Mouse (Mus musculus) myocyte (in vitro differentiated cells): ENCODE measurements around the gene Myh13. TPM values are rescaled to one million over a fixed set of nuclear protein-coding genes. Genes with fewer than 3 reads are reported as not detected.

Experiments
- H3K27me3 ChIP-seq: one replicate; pipeline ENCODE4 v1.6.1; 2011; ENCODE audit not compliant: control insufficient read depth, insufficient read depth, insufficient read length
- H3K36me3 ChIP-seq: one replicate; pipeline ENCODE4 v1.6.1; 2011; ENCODE audit not compliant: control insufficient read depth, insufficient read depth
- H3K4me2 ChIP-seq: one replicate; pipeline ENCODE4 v1.6.1; 2011; ENCODE audit warnings: low read depth, control low read depth
- H3K4me3 ChIP-seq: one replicate; pipeline ENCODE4 v1.5.1; 2011; ENCODE audit warnings: mild to moderate bottlenecking, control low read depth, moderate library complexity
- H3K79me2 ChIP-seq: one replicate; pipeline ENCODE4 v1.6.1; 2011; ENCODE audit not compliant: control insufficient read depth, insufficient read depth
- H3ac ChIP-seq: one replicate; pipeline ENCODE4 v1.6.1; 2011; ENCODE audit not compliant: control insufficient read depth, insufficient read length
- CEBPB ChIP-seq: IDR thresholded peaks from 2 replicates; pipeline ENCODE4 v1.6.1; 2011; ENCODE audit warnings: mild to moderate bottlenecking, moderate library complexity; ENCODE audit not compliant: poor library complexity, insufficient read depth, severe bottlenecking
- E2F4 ChIP-seq: IDR thresholded peaks from one replicate; pipeline ENCODE4 v1.6.1; 2011; ENCODE audit warnings: mild to moderate bottlenecking, control low read depth, moderate library complexity; ENCODE audit not compliant: insufficient read depth
- MAX ChIP-seq: IDR thresholded peaks from one replicate; pipeline ENCODE4 v1.6.1; 2011; ENCODE audit warnings: low read depth, mild to moderate bottlenecking, control low read depth
- MYOD1 ChIP-seq, 3 experiments: IDR thresholded peaks; one replicate each; pipeline ENCODE4 v1.6.1; 2011; ENCODE audit warnings: control low read depth in 2 of 3, low read depth in 2 of 3, mild to moderate bottlenecking in 2 of 3, moderate library complexity in 1 of 3; ENCODE audit not compliant: insufficient read length in 2 of 3, control insufficient read depth in 1 of 3
- MYOG ChIP-seq, 3 experiments: IDR thresholded peaks; one replicate each; pipeline ENCODE4 v1.6.1; 2011; ENCODE audit warnings: control low read depth in 2 of 3, low read depth in 2 of 3, mild to moderate bottlenecking in 2 of 3; ENCODE audit not compliant: insufficient read length in 2 of 3, control insufficient read depth in 1 of 3, insufficient read depth in 1 of 3
- POLR2A ChIP-seq: IDR thresholded peaks from one replicate; pipeline ENCODE4 v1.6.1; 2011; ENCODE audit warnings: low read depth, mild to moderate bottlenecking, control low read depth, moderate library complexity; ENCODE audit not compliant: insufficient read length
- POLR2AphosphoS2 ChIP-seq: IDR thresholded peaks from one replicate; pipeline ENCODE4 v1.6.1; 2011; ENCODE audit warnings: low read depth, control low read depth; ENCODE audit not compliant: insufficient read length
- REST ChIP-seq: IDR thresholded peaks from one replicate; pipeline ENCODE4 v1.6.1; 2011; ENCODE audit warnings: mild to moderate bottlenecking, control low read depth, moderate library complexity; ENCODE audit not compliant: insufficient read depth, insufficient read length
- SRF ChIP-seq: IDR thresholded peaks from one replicate; pipeline ENCODE4 v1.6.1; 2011; ENCODE audit warnings: low read depth; ENCODE audit not compliant: control insufficient read depth, insufficient read length
- TCF12 ChIP-seq: IDR thresholded peaks from one replicate; pipeline ENCODE4 v1.6.1; 2011; ENCODE audit warnings: mild to moderate bottlenecking, control low read depth; ENCODE audit not compliant: poor library complexity, insufficient read depth, severe bottlenecking
- TCF3 ChIP-seq: IDR thresholded peaks from one replicate; pipeline ENCODE4 v1.6.1; 2011; ENCODE audit warnings: low read depth, control low read depth; ENCODE audit not compliant: insufficient read length
- USF1 ChIP-seq: IDR thresholded peaks from one replicate; pipeline ENCODE4 v1.6.1; 2011; ENCODE audit warnings: low read depth, mild to moderate bottlenecking, control low read depth, moderate library complexity
- polyA plus RNA-seq: library from polyadenylated mRNA; unstranded; fragments of >200 nt; fragmentation: generic; extraction: Trizol; gene quantifications from one replicate; pipeline ENCODE4 v1.2.1, GENCODE M21; 2012; ENCODE audit warnings: missing spikeins

Gene Myh13
- polyA plus RNA-seq: 0.22 TPM

GRCm38 (mm10) chr11:67321358-67321757, at the start of gene Myh13:
TSS of gene Myh13 (plus strand) at chr11:67321658.
- Histone ChIP-seq H3K4me2 (peak within 1 kb of the TSS; percentile 83), H3K79me2 (no peaks in the 10 kb centered on the region), H3K27me3 (no peaks in the 10 kb centered on the region), H3ac (no peak within 1 kb of the TSS), H3K4me3 (peak within 1 kb of the TSS; percentile 18), H3K36me3 (no peaks in the 10 kb centered on the region)
- TF ChIP-seq USF1 (no peak), E2F4 (no peak), MYOG (IDR thresholded peaks at IDR 0.05; ENCODE audit: control insufficient read depth in 1 of 3, insufficient read depth in 1 of 3, insufficient read length in 2 of 3, low read depth in 2 of 3) (no peak), CEBPB (no peak), POLR2AphosphoS2 (no peak), REST (no peak), TCF12 (no peak), MYOD1 (IDR thresholded peaks at IDR 0.05; ENCODE audit: control insufficient read depth in 1 of 3, insufficient read length in 2 of 3, low read depth in 2 of 3) (no peak), SRF (no peak), POLR2A (no peak), TCF3 (no peak), MAX (no peak)

- TF ChIP-seq REST: no peak
- TF ChIP-seq CEBPB: no peak
- no peak for TF ChIP-seq POLR2AphosphoS2
- TF ChIP-seq SRF: no peak
- no peak for TF ChIP-seq USF1
- TF ChIP-seq POLR2A: no peak
- TF ChIP-seq MAX: no peak
- no peak for TF ChIP-seq MYOD1 (IDR thresholded peaks at IDR 0.05; ENCODE audit: control insufficient read depth in 1 of 3, insufficient read length in 2 of 3, low read depth in 2 of 3)
- TF ChIP-seq E2F4: no peak
- TF ChIP-seq MYOG (IDR thresholded peaks at IDR 0.05; ENCODE audit: control insufficient read depth in 1 of 3, insufficient read depth in 1 of 3, insufficient read length in 2 of 3, low read depth in 2 of 3): no peak
- Histone ChIP-seq H3ac (no peak within 1 kb of the TSS), H3K36me3 (no peaks in the 10 kb centered on the region), H3K4me2 (no peak within 1 kb of the TSS), H3K79me2 (no peaks in the 10 kb centered on the region), H3K4me3 (no peak within 1 kb of the TSS), H3K27me3 (no peaks in the 10 kb centered on the region)
Observed at GRCm38 (mm10) chr11:67276601-67277174, 44.8 kb upstream of the Myh13 start, which contains the start of gene Myh8. TSS of gene Myh8 (plus strand) at chr11:67277124.

- H3K4me3 ChIP-seq: no peak overlapping the region
- H3K79me2 ChIP-seq: no peaks in the 10 kb centered on the region
- no peak overlapping the region for H3K4me2 ChIP-seq
- H3K27me3 ChIP-seq: no peaks in the 10 kb centered on the region
- TF ChIP-seq MYOG (IDR thresholded peaks at IDR 0.05; ENCODE audit: control insufficient read depth in 1 of 3, insufficient read depth in 1 of 3, insufficient read length in 2 of 3, low read depth in 2 of 3): no peak
- no peak for TF ChIP-seq POLR2A
- TF ChIP-seq TCF3: no peak
- no peak for TF ChIP-seq USF1
- TF ChIP-seq REST: no peak
- TF ChIP-seq MAX: no peak
- no peak for TF ChIP-seq POLR2AphosphoS2
- no peak for TF ChIP-seq SRF
- no peak for TF ChIP-seq E2F4
- no peak for TF ChIP-seq TCF12
- no peak for TF ChIP-seq MYOD1 (IDR thresholded peaks at IDR 0.05; ENCODE audit: control insufficient read depth in 1 of 3, insufficient read length in 2 of 3, low read depth in 2 of 3)
- no peak for TF ChIP-seq CEBPB
- no peaks in the 10 kb centered on the region for H3K36me3 ChIP-seq
- no peak overlapping the region for H3ac ChIP-seq
Observed at GRCm38 (mm10) chr11:67293440-67293839, 28.0 kb upstream of the Myh13 start.

GRCm38 (mm10) chr11:67313733-67314452, 7.6 kb upstream of the Myh13 start:
- H3K4me3 ChIP-seq: no peak overlapping the region
- H3ac ChIP-seq: no peak overlapping the region
- H3K4me2 ChIP-seq: peak overlapping the region; percentile 26
- TF ChIP-seq REST (no peak), CEBPB (no peak), E2F4 (no peak), POLR2AphosphoS2 (no peak), TCF12 (peak; percentile 56), TCF3 (peak; percentile 10), SRF (no peak), POLR2A (no peak), MYOD1 (IDR thresholded peaks at IDR 0.05; ENCODE audit: control insufficient read depth in 1 of 3, insufficient read length in 2 of 3, low read depth in 2 of 3) (peak in 2 of 3 experiments; percentile 49 to 81), MYOG (IDR thresholded peaks at IDR 0.05; ENCODE audit: control insufficient read depth in 1 of 3, insufficient read depth in 1 of 3, insufficient read length in 2 of 3, low read depth in 2 of 3) (peak in 2 of 3 experiments; percentile 55 to 66), MAX (no peak), USF1 (no peak)
- H3K27me3 ChIP-seq: no peaks in the 10 kb centered on the region
- H3K36me3 ChIP-seq: no peaks in the 10 kb centered on the region
- H3K79me2 ChIP-seq: no peaks in the 10 kb centered on the region

- no peak overlapping the region for H3K4me3 ChIP-seq
- no peaks in the 10 kb centered on the region for H3K36me3 ChIP-seq
- no peak overlapping the region for H3K4me2 ChIP-seq
- no peaks in the 10 kb centered on the region for H3K27me3 ChIP-seq
- no peaks in the 10 kb centered on the region for H3K79me2 ChIP-seq
- TF ChIP-seq POLR2A (no peak), TCF3 (no peak), CEBPB (no peak), SRF (no peak), MAX (no peak), MYOD1 (IDR thresholded peaks at IDR 0.05; ENCODE audit: control insufficient read depth in 1 of 3, insufficient read length in 2 of 3, low read depth in 2 of 3) (no peak), MYOG (IDR thresholded peaks at IDR 0.05; ENCODE audit: control insufficient read depth in 1 of 3, insufficient read depth in 1 of 3, insufficient read length in 2 of 3, low read depth in 2 of 3) (no peak), USF1 (no peak), REST (no peak), TCF12 (no peak), POLR2AphosphoS2 (no peak), E2F4 (no peak)
- no peak overlapping the region for H3ac ChIP-seq
Observed at GRCm38 (mm10) chr11:67326536-67326935, 5.1 kb downstream of the Myh13 start.
